Comparison of ENCODE assay signal across 22 mouse cellular contexts in the genomic region with DNA sequence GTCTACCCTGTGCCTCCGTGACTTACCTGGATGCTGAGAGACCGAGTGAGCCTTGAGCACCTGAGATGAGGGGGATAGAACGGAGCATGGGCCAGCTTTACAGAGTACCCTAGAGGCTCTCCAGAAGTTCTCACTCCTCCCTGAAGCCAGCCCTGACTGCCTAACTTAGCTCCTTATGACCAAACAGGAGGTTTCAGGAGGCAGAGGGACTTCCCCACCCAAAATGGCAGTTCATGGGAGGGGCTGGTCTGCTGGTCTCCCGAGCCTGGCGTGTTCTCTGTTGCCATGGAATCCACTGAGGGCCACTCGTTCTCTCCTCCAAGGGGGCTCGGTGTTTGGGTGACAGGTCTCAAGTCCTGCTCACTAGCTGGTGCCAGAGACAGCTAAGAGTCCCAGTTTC. TPM values are rescaled to one million over a fixed set of nuclear protein-coding genes. Genes with fewer than 3 reads are reported as not detected.
DNase-seq lines count a peak whose midpoint lies in the region; ATAC-seq and TF ChIP-seq lines count a peak whose summit lies in the region.
"Had no signal": no experiment of that assay in that cellular context is flagged by ENCODE, and none has a peak within 500 bp of the region (broad histone marks: within the 10 kb centered on the region; RNA-seq: fewer than 3 reads in every experiment).

No protein-coding gene starts in this region.

- no peak for DNase-seq in hindbrain, embryonic 14.5 days (ENCODE audit: low spot score)
- DNase-seq in hindbrain, embryonic 11.5 days (ENCODE audit: low spot score), result no peak
- no peak for DNase-seq in midbrain, embryonic 10.5 days (ENCODE audit: low spot score)
- no peak for DNase-seq in midbrain, postnatal 0 days (ENCODE audit: low spot score)
- DNase-seq: adrenal gland, postnatal 14 days; cerebellum, adult 9-11 months; heart, adult 18-20 months; heart, postnatal 36 days; kidney, adult 9 months; kidney, postnatal 36 days; liver, embryonic 13.5 days; spleen, adult 18-20 months; thymus, adult 2 months had no signal

- H3K36me3 ChIP-seq in hindbrain, embryonic 14.5 days (replicated peaks; ENCODE audit: control insufficient read depth, insufficient read depth), result peaks cover 44% of the 10 kb centered on the region
- peaks cover 22% of the 10 kb centered on the region for H3K36me3 ChIP-seq in hindbrain, embryonic 11.5 days (ENCODE audit: control insufficient read depth, insufficient read depth, low read length)
- peaks cover 100% of the 10 kb centered on the region for H3K36me3 ChIP-seq in midbrain, embryonic 10.5 days
- H3K36me3 ChIP-seq in midbrain, postnatal 0 days (ENCODE audit: insufficient read depth, low read length), result peaks cover 11% of the 10 kb centered on the region; the same call in 1 of the 2 replicates
- H3K36me3 ChIP-seq in embryonic facial prominence, embryonic 15.5 days, result peaks cover 47% of the 10 kb centered on the region
- H3K36me3 ChIP-seq in neural tube, embryonic 15.5 days, result peaks cover 10% of the 10 kb centered on the region
- peaks cover 46% of the 10 kb centered on the region for H3K36me3 ChIP-seq in kidney, embryonic 14.5 days (ENCODE audit: control insufficient read depth, insufficient read depth, low read length)
- H3K36me3 ChIP-seq: intestine, embryonic 15.5 days; liver, embryonic 13.5 days had no signal

- 60% methylated on average over 7 of the region's 7 CpGs for WGBS in hindbrain, embryonic 14.5 days
- WGBS in hindbrain, embryonic 11.5 days, result 78% methylated on average over 7 of the region's 7 CpGs
- 83% methylated on average over 7 of the region's 7 CpGs for WGBS in midbrain, embryonic 10.5 days
- WGBS in midbrain, postnatal 0 days, result 69% methylated on average over 7 of the region's 7 CpGs
- 75% methylated on average over 7 of the region's 7 CpGs for WGBS in embryonic facial prominence, embryonic 15.5 days
- 60% methylated on average over 7 of the region's 7 CpGs for WGBS in neural tube, embryonic 15.5 days
- 82% methylated on average over 7 of the region's 7 CpGs for WGBS in kidney, embryonic 14.5 days

- H3K9me3 ChIP-seq in hindbrain, embryonic 14.5 days (ENCODE audit: control insufficient read depth, low read length), result no peaks in the 10 kb centered on the region
- no peaks in the 10 kb centered on the region for H3K9me3 ChIP-seq in hindbrain, embryonic 11.5 days (ENCODE audit: control insufficient read depth, low read length)
- no peaks in the 10 kb centered on the region for H3K9me3 ChIP-seq in midbrain, embryonic 10.5 days (replicated peaks)
- H3K9me3 ChIP-seq in midbrain, postnatal 0 days (ENCODE audit: low read length), result no peaks in the 10 kb centered on the region
- no peaks in the 10 kb centered on the region for H3K9me3 ChIP-seq in embryonic facial prominence, embryonic 15.5 days (replicated peaks)
- H3K9me3 ChIP-seq in neural tube, embryonic 15.5 days (replicated peaks), result no peaks in the 10 kb centered on the region
- no peaks in the 10 kb centered on the region for H3K9me3 ChIP-seq in kidney, embryonic 14.5 days (ENCODE audit: control insufficient read depth, low read length)
- H3K9me3 ChIP-seq: embryonic facial prominence, embryonic 12.5 days; intestine, embryonic 15.5 days; liver, embryonic 13.5 days; lung, embryonic 15.5 days had no signal

- H3K9ac ChIP-seq in hindbrain, embryonic 14.5 days, result no peak overlapping the region
- no peak overlapping the region for H3K9ac ChIP-seq in hindbrain, embryonic 11.5 days (ENCODE audit: low read depth, low read length)
- no peak overlapping the region for H3K9ac ChIP-seq in midbrain, postnatal 0 days (replicated peaks; ENCODE audit: low read length, poor library complexity, severe bottlenecking)
- no peak overlapping the region for H3K9ac ChIP-seq in embryonic facial prominence, embryonic 15.5 days
- H3K9ac ChIP-seq in neural tube, embryonic 15.5 days (replicated peaks), result no peak overlapping the region
- no peak overlapping the region for H3K9ac ChIP-seq in kidney, embryonic 14.5 days (ENCODE audit: low read depth, low read length)
- H3K9ac ChIP-seq: embryonic facial prominence, embryonic 12.5 days; intestine, embryonic 15.5 days; limb, embryonic 12.5 days; liver, embryonic 13.5 days; lung, embryonic 15.5 days had no signal

- H3K27me3 ChIP-seq in hindbrain, embryonic 14.5 days (ENCODE audit: control insufficient read depth, insufficient read depth, low read length), result no peaks in the 10 kb centered on the region
- H3K27me3 ChIP-seq in hindbrain, embryonic 11.5 days (ENCODE audit: control insufficient read depth, insufficient read depth, low read length), result no peaks in the 10 kb centered on the region
- no peaks in the 10 kb centered on the region for H3K27me3 ChIP-seq in midbrain, embryonic 10.5 days (ENCODE audit: low read depth, poor library complexity, severe bottlenecking)
- H3K27me3 ChIP-seq in midbrain, postnatal 0 days (ENCODE audit: insufficient read depth, low read length), result no peaks in the 10 kb centered on the region
- H3K27me3 ChIP-seq in embryonic facial prominence, embryonic 15.5 days, result no peaks in the 10 kb centered on the region
- H3K27me3 ChIP-seq in neural tube, embryonic 15.5 days (replicated peaks), result no peaks in the 10 kb centered on the region
- H3K27me3 ChIP-seq in kidney, embryonic 14.5 days (ENCODE audit: control insufficient read depth, insufficient read depth, low read length), result no peaks in the 10 kb centered on the region
- H3K27me3 ChIP-seq: embryonic facial prominence, embryonic 12.5 days; intestine, embryonic 15.5 days; limb, embryonic 12.5 days; liver, embryonic 13.5 days; lung, embryonic 15.5 days had no signal

- H3K4me1 ChIP-seq in hindbrain, embryonic 14.5 days (replicated peaks; ENCODE audit: control insufficient read depth, insufficient read depth, low read length), result peaks cover 14% of the 10 kb centered on the region
- H3K4me1 ChIP-seq in hindbrain, embryonic 11.5 days (replicated peaks; ENCODE audit: control insufficient read depth, insufficient read depth, low read length), result peaks cover 3% of the 10 kb centered on the region; the same call in 1 of the 2 replicates
- H3K4me1 ChIP-seq in midbrain, embryonic 10.5 days, result peaks cover 64% of the 10 kb centered on the region
- H3K4me1 ChIP-seq in midbrain, postnatal 0 days (ENCODE audit: insufficient read depth, low read length), result no peaks in the 10 kb centered on the region
- peaks cover 42% of the 10 kb centered on the region for H3K4me1 ChIP-seq in embryonic facial prominence, embryonic 15.5 days
- peaks cover 47% of the 10 kb centered on the region for H3K4me1 ChIP-seq in neural tube, embryonic 15.5 days
- no peaks in the 10 kb centered on the region for H3K4me1 ChIP-seq in kidney, embryonic 14.5 days (ENCODE audit: control insufficient read depth, insufficient read depth, low read length)
- H3K4me1 ChIP-seq: intestine, embryonic 15.5 days; limb, embryonic 12.5 days; liver, embryonic 13.5 days had no signal

- H3K27ac ChIP-seq in hindbrain, embryonic 14.5 days, result 0 out of 2 replicates have a peak overlapping the region, but pooled peaks have one; percentile 46
- H3K27ac ChIP-seq in hindbrain, embryonic 11.5 days (ENCODE audit: low read depth, low read length), result no peak overlapping the region
- H3K27ac ChIP-seq in midbrain, embryonic 10.5 days (replicated peaks), result 0 out of 2 replicates have a peak overlapping the region, but pooled peaks have one; percentile 10
- no peak overlapping the region for H3K27ac ChIP-seq in midbrain, postnatal 0 days (ENCODE audit: low read depth, low read length)
- H3K27ac ChIP-seq in embryonic facial prominence, embryonic 15.5 days (replicated peaks), result peak overlapping the region; percentile 55; the same call in 1 of the 2 replicates
- peak overlapping the region; percentile 70 for H3K27ac ChIP-seq in neural tube, embryonic 15.5 days (replicated peaks)
- H3K27ac ChIP-seq in kidney, embryonic 14.5 days (ENCODE audit: low read depth, low read length), result no peak overlapping the region
- H3K27ac ChIP-seq: embryonic facial prominence, embryonic 12.5 days; intestine, embryonic 15.5 days; limb, embryonic 12.5 days; liver, embryonic 13.5 days; lung, embryonic 15.5 days had no signal

- no peak overlapping the region for H3K4me2 ChIP-seq in hindbrain, embryonic 14.5 days (replicated peaks)
- no peak overlapping the region for H3K4me2 ChIP-seq in hindbrain, embryonic 11.5 days (replicated peaks; ENCODE audit: low read depth, low read length)
- no peak overlapping the region for H3K4me2 ChIP-seq in midbrain, postnatal 0 days (ENCODE audit: low read depth, low read length, poor library complexity, severe bottlenecking)
- no peak overlapping the region for H3K4me2 ChIP-seq in embryonic facial prominence, embryonic 15.5 days (replicated peaks)
- no peak overlapping the region for H3K4me2 ChIP-seq in neural tube, embryonic 15.5 days
- no peak overlapping the region for H3K4me2 ChIP-seq in kidney, embryonic 14.5 days (replicated peaks; ENCODE audit: low read depth, low read length)
- H3K4me2 ChIP-seq: embryonic facial prominence, embryonic 12.5 days; intestine, embryonic 15.5 days; limb, embryonic 12.5 days; liver, embryonic 13.5 days; lung, embryonic 15.5 days had no signal

- no peak for ATAC-seq in hindbrain, embryonic 14.5 days (ENCODE audit: low FRiP score)
- ATAC-seq in hindbrain, embryonic 11.5 days (ENCODE audit: low FRiP score), result no peak
- no peak for ATAC-seq in midbrain, postnatal 0 days (ENCODE audit: low FRiP score)
- no peak for ATAC-seq in embryonic facial prominence, embryonic 15.5 days (ENCODE audit: insufficient number of reproducible peaks, low FRiP score, low TSS enrichment, low read depth)
- ATAC-seq in neural tube, embryonic 15.5 days (ENCODE audit: low FRiP score), result no peak
- no peak for ATAC-seq in kidney, embryonic 14.5 days (ENCODE audit: low FRiP score, low TSS enrichment)
- ATAC-seq: intestine, embryonic 15.5 days had no signal

- TF ChIP-seq CTCF in midbrain, postnatal 0 days (IDR thresholded peaks at IDR 0.05), result no peak

- no peak overlapping the region for H3K4me3 ChIP-seq in hindbrain, embryonic 14.5 days (replicated peaks; ENCODE audit: low read length)
- H3K4me3 ChIP-seq in hindbrain, embryonic 11.5 days (ENCODE audit: low read depth, low read length), result no peak overlapping the region
- no peak overlapping the region for H3K4me3 ChIP-seq in midbrain, embryonic 10.5 days
- H3K4me3 ChIP-seq in midbrain, postnatal 0 days (ENCODE audit: low read depth, low read length), result no peak overlapping the region
- no peak overlapping the region for H3K4me3 ChIP-seq in embryonic facial prominence, embryonic 15.5 days (replicated peaks)
- H3K4me3 ChIP-seq in neural tube, embryonic 15.5 days (replicated peaks), result no peak overlapping the region
- no peak overlapping the region for H3K4me3 ChIP-seq in kidney, embryonic 14.5 days (ENCODE audit: low read length)
- H3K4me3 ChIP-seq: embryonic facial prominence, embryonic 12.5 days; intestine, embryonic 15.5 days; limb, embryonic 12.5 days; liver, embryonic 13.5 days; lung, embryonic 15.5 days had no signal

RNA-seq across cellular contexts. Expression of a gene that starts 36.2 kb away (rescaled TPM):
- polyA plus RNA-seq in hindbrain, embryonic 14.5 days (2014; fragmentation: Nextera tagmentation; extraction: Ambion mirVana), result 46.3 and 46.7 TPM in 2 replicates
- polyA plus RNA-seq in hindbrain, embryonic 11.5 days (2014; fragmentation: Nextera tagmentation; extraction: Ambion mirVana), result 36.5 and 52.5 TPM in 2 replicates
- polyA plus RNA-seq in midbrain, embryonic 10.5 days (2016; fragmentation: Nextera tagmentation; extraction: Ambion mirVana), result 51.2 and 65.4 TPM in 2 replicates
- 129 and 160 TPM in 2 replicates for total RNA-seq in midbrain, postnatal 0 days (2014; rRNA removed)
- 42.7 and 42.9 TPM in 2 replicates for polyA plus RNA-seq in midbrain, postnatal 0 days (2015; fragmentation: Nextera tagmentation; extraction: Ambion mirVana)
- polyA plus RNA-seq in embryonic facial prominence, embryonic 15.5 days (2015; fragmentation: Nextera tagmentation; extraction: Ambion mirVana), result 23.0 and 24.1 TPM in 2 replicates
- 32.3 and 32.7 TPM in 2 replicates for polyA plus RNA-seq in neural tube, embryonic 15.5 days (2015; fragmentation: Nextera tagmentation; extraction: Ambion mirVana)
- polyA plus RNA-seq in kidney, embryonic 14.5 days (2014; fragmentation: Nextera tagmentation; extraction: Ambion mirVana), result 17.3 and 18.7 TPM in 2 replicates
- total RNA-seq: megakaryocyte progenitor cell, adult 5-6 weeks; monocyte, adult 5-6 weeks had no signal

Comparison
In these comparisons a context has a peak if more than half of its experiments do, and no peak if none do; other contexts are left out.
1. H3K27ac ChIP-seq: peak in hindbrain, embryonic 14.5 days (single experiment), midbrain, embryonic 10.5 days (single experiment), embryonic facial prominence, embryonic 15.5 days (single experiment) and neural tube, embryonic 15.5 days (single experiment); none in hindbrain, embryonic 11.5 days (single experiment), midbrain, postnatal 0 days (single experiment) and kidney, embryonic 14.5 days (single experiment).